Mouse (Mus musculus): ENCODE data around the gene Pi4ka.

DNA sequence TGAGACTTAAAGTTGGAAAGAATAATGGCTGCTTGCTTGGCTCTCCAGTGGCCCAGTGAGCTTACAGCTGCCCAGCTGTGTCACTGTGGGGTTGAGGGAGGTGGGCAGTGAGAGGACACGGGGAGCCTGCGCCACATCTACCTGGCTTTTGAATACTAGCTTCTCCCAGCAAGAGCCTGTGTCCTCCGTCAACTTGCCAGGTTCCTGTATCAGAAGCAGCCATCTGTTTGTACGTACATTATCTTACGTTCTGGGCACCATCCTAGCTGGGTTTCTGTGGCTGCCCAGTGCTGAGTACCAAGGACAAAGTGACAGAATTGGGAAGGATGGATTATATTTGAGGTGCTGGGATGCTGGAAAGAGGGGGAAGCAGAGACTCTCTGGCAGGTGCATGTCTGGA, 136.2 kb downstream of the Pi4ka start:
- TF ChIP-seq POLR2A (IDR thresholded peaks at IDR 0.05; ENCODE audit: insufficient read depth, low read length): no peak
- no peak for TF ChIP-seq CTCF (IDR thresholded peaks at IDR 0.05; ENCODE audit: low read depth, low read length)
